Mouse (Mus musculus) liver, embryonic 14.5 days (tissue): Measurements from ENCODE around the gene Tmem192. TPM values are rescaled to one million over a fixed set of nuclear protein-coding genes. Genes with fewer than 3 reads are reported as not detected.

Experiments
- ATAC-seq: fragments of 200-750 bp; cut with Nextera tagmentation; 2 replicates; pipeline ENCODE4 v1.8.0; 2017; ENCODE audit warnings: moderate number of reproducible peaks, mild to moderate bottlenecking, moderate library complexity; ENCODE audit not compliant: insufficient read depth
- DNase-seq, 3 experiments: peaks; one replicate each; pipeline ENCODE4 v3.0.0-alpha.2; 2012 to 2013; ENCODE audit warnings: low read depth in 3 of 3, low spot score in 3 of 3
- H3K27ac ChIP-seq: fragments of 300-500 bp; sonication (generic); 2 replicates; pipeline ENCODE4 v1.5.1; 2014; ENCODE audit warnings: moderate library complexity, mild to moderate bottlenecking, control low read depth, inconsistent platforms
- H3K27me3 ChIP-seq: fragments of 300-500 bp; sonication (generic); 2 replicates; pipeline ENCODE4 v1.6.1; 2014; ENCODE audit warnings: mild to moderate bottlenecking, low read length, moderate library complexity; ENCODE audit not compliant: control insufficient read depth, insufficient read depth
- H3K36me3 ChIP-seq: fragments of 300-500 bp; sonication (generic); replicated peaks from 2 replicates; pipeline ENCODE4 v1.6.1; 2014; ENCODE audit warnings: low read depth; ENCODE audit not compliant: control insufficient read depth, insufficient read depth
- H3K4me1 ChIP-seq, 2 experiments: fragments of 200-500 bp in 1 of 2; fragments of 300-500 bp in 1 of 2; sonication (generic) in 1 of 2; replicated peaks; 2 replicates each; pipeline ENCODE4 v1.6.1; 2012 to 2014; ENCODE audit warnings: antibody characterized with exemption in 1 of 2, inconsistent platforms in 1 of 2, low read length in 1 of 2; ENCODE audit not compliant: control insufficient read depth in 2 of 2, insufficient read depth in 2 of 2
- H3K4me2 ChIP-seq: fragments of 300-500 bp; sonication (generic); 2 replicates; pipeline ENCODE4 v1.6.1; 2014; ENCODE audit warnings: low read depth, mild to moderate bottlenecking, control low read depth, moderate library complexity
- H3K4me3 ChIP-seq, 2 experiments: fragments of 200-500 bp in 1 of 2; fragments of 300-500 bp in 1 of 2; sonication (generic) in 1 of 2; 2 replicates each; pipeline ENCODE4 v1.5.1; 2012 to 2014; ENCODE audit warnings: low read depth in 2 of 2, low read length in 2 of 2, mild to moderate bottlenecking in 2 of 2, control low read depth in 1 of 2, inconsistent platforms in 1 of 2, moderate library complexity in 1 of 2; ENCODE audit not compliant: insufficient read depth in 1 of 2
- H3K9ac ChIP-seq: fragments of 300-500 bp; sonication (generic); replicated peaks from 2 replicates; pipeline ENCODE4 v1.6.1; 2014; ENCODE audit warnings: mild to moderate bottlenecking, control low read depth, moderate library complexity
- H3K9me3 ChIP-seq: fragments of 300-500 bp; sonication (generic); 2 replicates; pipeline ENCODE4 v1.6.1; 2016; ENCODE audit warnings: low read length, mixed read lengths; ENCODE audit not compliant: control insufficient read depth
- CTCF ChIP-seq: IDR thresholded peaks from 2 replicates; pipeline ENCODE4 v1.5.1; 2016; ENCODE audit warnings: antibody characterized with exemption, low read depth, control low read depth
- EP300 ChIP-seq: IDR thresholded peaks from 2 replicates; pipeline ENCODE4 v1.6.1; 2016; ENCODE audit warnings: antibody characterized with exemption, low read depth
- WGBS: fragments of 180-500 bp; shearing (Covaris S2); extraction: QIAGEN DNeasy Blood & Tissue Kit; methylation state at CpG from one replicate; pipeline ENCODE4 v1.1.7; 2014; ENCODE audit not compliant: insufficient replicate concordance; 5-methylcytosine and 5-hydroxymethylcytosine counted together
- polyA plus RNA-seq, 2 experiments: library from polyadenylated mRNA; depleted of rRNA in 1 of 2; stranded (reverse) in 1 of 2; unstranded in 1 of 2; fragments of >200 nt; fragmentation: Nextera tagmentation in 1 of 2; extraction: Ambion mirVana in 1 of 2; gene quantifications; 2 replicates each; pipeline versions ENCODE4 v1.2.1 to v1.2.3; 2012 to 2014

The Tmem192 gene
- polyA plus RNA-seq (2012; rRNA removed), result 6.6 and 7.1 TPM in 2 replicates
- polyA plus RNA-seq (2014; fragmentation: Nextera tagmentation; extraction: Ambion mirVana), result 13.4 and 13.8 TPM in 2 replicates

DNA sequence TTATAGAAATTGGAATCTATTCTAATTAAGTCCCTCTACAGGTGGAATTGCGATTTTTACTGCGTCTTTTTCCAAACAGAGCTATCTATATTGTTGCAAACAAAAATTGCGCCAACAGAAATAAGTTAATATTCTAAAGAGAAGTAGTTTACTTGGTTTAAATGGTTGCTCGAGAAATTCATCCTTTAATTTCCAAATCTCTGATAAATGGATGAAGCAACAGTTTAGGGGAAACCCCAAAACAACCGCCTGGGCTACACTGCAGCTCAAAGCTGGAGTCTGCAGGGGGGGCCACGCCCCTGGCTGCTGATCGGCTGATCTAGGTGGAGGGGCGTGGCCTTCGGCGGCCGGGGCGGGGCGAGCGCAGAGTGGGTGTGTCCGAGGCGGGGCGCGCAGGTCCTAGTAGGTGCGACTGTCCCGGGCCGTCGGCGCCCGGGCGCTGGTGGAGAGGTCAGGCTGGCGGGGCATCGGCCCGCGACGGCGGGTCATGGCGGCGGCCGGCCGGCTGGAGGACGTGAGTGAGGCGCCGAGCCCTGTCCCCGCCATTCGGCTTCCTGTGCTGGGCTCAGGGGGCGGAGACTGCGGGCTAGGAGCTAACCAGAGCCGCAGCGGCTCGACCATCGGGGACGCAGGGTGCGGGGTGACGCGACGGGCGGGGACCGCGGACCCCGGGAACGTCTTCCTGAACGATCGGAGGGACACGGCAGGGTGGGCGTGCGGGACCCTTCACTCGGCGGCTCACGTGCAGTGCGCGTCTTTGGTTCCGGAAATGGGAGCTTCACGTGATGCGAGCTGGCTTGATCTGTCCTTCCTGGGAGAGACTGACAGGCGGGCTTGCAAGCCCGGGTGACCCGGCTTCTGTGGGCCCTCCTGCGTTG, at the start of gene Tmem192:
TSS of gene Tmem192 (plus strand) at position 366 of the 878 bp plus-strand sequence.
- peak within 1 kb of the TSS; percentile 25 for H3K9ac ChIP-seq
- peaks cover 0 to 6% of the 10 kb centered on the region in 2 experiments; a peak in 1 of 4 replicates for H3K4me1 ChIP-seq
- peak; percentile 73 to 81 (median 77) for DNase-seq
- peak within 1 kb of the TSS; percentile 29; the same call in 1 of the 2 replicates for H3K27ac ChIP-seq
- WGBS, result under 1% methylated on average over 65 of the region's 73 CpGs
- no peaks in the 10 kb centered on the region for H3K27me3 ChIP-seq
- TF ChIP-seq EP300 (no peak), CTCF (peak; percentile 33; the same call in 1 of the 2 replicates)
- peak within 1 kb of the TSS; percentile 78 for H3K4me2 ChIP-seq
- H3K36me3 ChIP-seq, result no peaks in the 10 kb centered on the region
- peak within 1 kb of the TSS; percentile 66 to 78 for H3K4me3 ChIP-seq
- peak; percentile 94 for ATAC-seq
- H3K9me3 ChIP-seq, result no peaks in the 10 kb centered on the region

DNA sequence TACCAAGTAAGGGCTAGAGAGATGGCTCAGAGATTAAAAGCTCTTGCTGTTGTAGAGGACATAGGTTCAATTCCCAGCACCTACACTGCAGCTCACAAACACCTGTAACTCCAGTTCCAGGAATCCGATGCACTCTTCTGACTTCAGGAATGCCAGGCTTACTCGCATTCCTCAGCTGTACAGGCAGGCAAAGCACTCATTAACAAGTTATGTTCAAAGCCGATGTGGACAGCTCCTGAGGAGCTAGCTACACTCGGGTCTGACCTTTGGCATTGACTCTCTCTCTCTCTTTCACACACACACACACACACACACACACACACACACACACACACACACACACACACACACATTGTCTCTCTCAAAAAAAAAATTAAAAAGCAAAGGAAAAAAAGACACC, 48.3 kb upstream of the Tmem192 start:
- Histone ChIP-seq H3K36me3 (no peaks in the 10 kb centered on the region), H3K27me3 (no peaks in the 10 kb centered on the region), H3K4me3 (no peak overlapping the region), H3K9ac (no peak overlapping the region), H3K27ac (no peak overlapping the region), H3K4me2 (no peak overlapping the region), H3K4me1 (no peaks in the 10 kb centered on the region), H3K9me3 (no peaks in the 10 kb centered on the region)
- DNase-seq, result no peak
- no peak for TF ChIP-seq CTCF
- TF ChIP-seq EP300, result no peak
- WGBS, result 36% methylated on average over 4 of the region's 4 CpGs
- no peak for ATAC-seq

DNA sequence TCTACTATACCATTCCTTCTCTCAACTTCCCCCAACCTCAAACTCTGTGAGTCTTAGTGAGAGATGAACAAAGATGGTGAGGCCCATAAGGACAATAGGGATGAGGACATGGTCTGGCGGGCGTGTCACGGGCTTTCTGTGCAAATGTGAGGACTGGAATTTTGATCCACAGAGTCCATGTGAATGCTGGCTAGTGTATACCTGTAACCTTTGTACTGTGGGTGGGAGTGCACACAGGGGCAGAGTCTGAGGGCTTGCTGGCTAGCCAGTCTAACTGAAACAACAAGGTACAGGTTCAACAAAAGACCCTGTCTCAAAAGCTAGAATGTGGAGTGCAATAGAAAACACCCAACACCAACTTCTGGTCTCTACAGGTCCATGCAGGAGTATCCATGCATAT, 46.3 kb upstream of the Tmem192 start:
- Histone ChIP-seq H3K9ac (no peak overlapping the region), H3K27me3 (no peaks in the 10 kb centered on the region), H3K4me1 (no peaks in the 10 kb centered on the region), H3K27ac (no peak overlapping the region), H3K4me2 (no peak overlapping the region), H3K9me3 (no peaks in the 10 kb centered on the region), H3K4me3 (no peak overlapping the region), H3K36me3 (no peaks in the 10 kb centered on the region)
- ATAC-seq (no peak), DNase-seq (no peak)
- WGBS, result 74% methylated on average over 3 of the region's 3 CpGs
- TF ChIP-seq CTCF (no peak), EP300 (no peak)

DNA sequence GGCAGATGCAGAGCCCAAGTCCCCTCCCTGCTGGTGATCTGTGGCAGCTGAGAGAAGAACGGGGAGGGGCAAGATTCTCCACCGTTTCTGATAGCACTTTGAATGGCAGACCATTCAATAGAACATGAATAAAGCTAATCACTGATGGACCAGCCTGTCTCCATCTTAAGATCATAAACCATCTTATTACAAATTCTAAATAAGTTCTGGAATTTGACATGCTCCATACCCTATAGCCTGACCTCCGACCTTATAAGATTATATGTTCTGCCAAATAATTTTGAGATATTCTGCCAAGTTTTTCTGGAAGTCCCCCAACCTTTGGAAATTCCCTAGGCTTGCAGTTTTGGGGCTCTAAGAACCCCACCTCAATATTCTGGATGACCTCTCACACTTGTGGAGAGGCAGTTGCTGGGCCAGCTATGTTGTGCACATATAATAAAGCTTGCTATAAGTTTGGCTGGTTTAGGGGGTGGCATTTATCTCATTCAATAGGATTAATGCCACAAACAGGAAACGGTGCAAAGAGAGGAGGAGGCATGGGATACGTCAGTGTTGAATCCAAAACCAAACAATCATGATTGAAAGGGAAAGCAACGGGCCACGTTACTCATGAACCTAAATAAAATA, 45.3 kb upstream of the Tmem192 start:
- 53% methylated on average over 7 of the region's 7 CpGs for WGBS
- TF ChIP-seq EP300, result no peak
- no peak for TF ChIP-seq CTCF
- ATAC-seq, result no peak

DNA sequence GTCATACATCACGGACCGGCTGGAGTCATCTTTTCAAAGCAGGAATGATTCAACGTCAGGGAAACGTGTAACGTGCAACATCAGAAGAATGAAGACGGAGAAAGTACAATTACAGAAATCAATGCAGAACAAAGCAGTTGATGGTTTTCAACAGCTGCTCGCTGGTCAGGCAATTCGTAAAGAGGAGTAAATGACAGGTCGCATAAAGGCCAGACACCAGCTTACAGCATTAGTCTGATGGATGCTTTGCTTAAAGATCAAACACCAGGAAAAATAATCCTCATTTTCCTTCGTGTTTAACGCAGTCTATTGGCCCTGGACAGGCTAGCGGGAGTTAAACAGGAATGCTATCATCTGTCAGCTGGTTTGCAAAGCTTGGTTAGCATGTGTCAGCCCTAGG, 44.8 kb upstream of the Tmem192 start:
- TF ChIP-seq EP300 (no peak), CTCF (no peak)
- Histone ChIP-seq H3K27me3 (no peaks in the 10 kb centered on the region), H3K9ac (no peak overlapping the region), H3K4me2 (no peak overlapping the region), H3K4me3 (no peak overlapping the region), H3K36me3 (no peaks in the 10 kb centered on the region), H3K9me3 (no peaks in the 10 kb centered on the region), H3K4me1 (no peaks in the 10 kb centered on the region), H3K27ac (no peak overlapping the region)
- 71% methylated on average over 12 of the region's 12 CpGs for WGBS
- ATAC-seq (no peak), DNase-seq (no peak)

More for the DNA sequence above, 45.3 kb upstream of the Tmem192 start:
- H3K4me3 ChIP-seq, result no peak overlapping the region
- no peak overlapping the region for H3K4me2 ChIP-seq
- no peak for DNase-seq
- no peaks in the 10 kb centered on the region for H3K27me3 ChIP-seq
- no peak overlapping the region for H3K27ac ChIP-seq
- no peaks in the 10 kb centered on the region for H3K9me3 ChIP-seq
- H3K36me3 ChIP-seq, result no peaks in the 10 kb centered on the region
- H3K4me1 ChIP-seq, result no peaks in the 10 kb centered on the region
- no peak overlapping the region for H3K9ac ChIP-seq
